Mouse (Mus musculus) stomach, embryonic 15.5 days (tissue): ENCODE measurements around the gene Fndc8. TPM values are rescaled to one million over a fixed set of nuclear protein-coding genes. Genes with fewer than 3 reads are reported as not detected.

Experiments used
- ATAC-seq: fragments of 200-750 bp; cut with Nextera tagmentation; 2 replicates; pipeline ENCODE4 v1.8.0; 2017; ENCODE audit warnings: low read depth, moderate number of reproducible peaks, moderate TSS enrichment; ENCODE audit not compliant: insufficient read depth, low FRiP score
- H3K27ac ChIP-seq: fragments of 300-500 bp; sonication (generic); 2 replicates; pipeline ENCODE4 v1.5.1; 2015; ENCODE audit warnings: mild to moderate bottlenecking, inconsistent platforms
- H3K27me3 ChIP-seq: fragments of 300-500 bp; sonication (generic); replicated peaks from 2 replicates; pipeline ENCODE4 v1.6.1; 2015; ENCODE audit warnings: inconsistent platforms
- H3K36me3 ChIP-seq: fragments of 300-500 bp; sonication (generic); 2 replicates; pipeline ENCODE4 v1.6.1; 2015; ENCODE audit warnings: inconsistent platforms
- H3K4me1 ChIP-seq: fragments of 300-500 bp; sonication (generic); 2 replicates; pipeline ENCODE4 v1.6.1; 2015; ENCODE audit warnings: inconsistent platforms
- H3K4me2 ChIP-seq: fragments of 300-500 bp; sonication (generic); 2 replicates; pipeline ENCODE4 v1.6.1; 2015; ENCODE audit warnings: mild to moderate bottlenecking, inconsistent platforms
- H3K4me3 ChIP-seq: fragments of 300-500 bp; sonication (generic); replicated peaks from 2 replicates; pipeline ENCODE4 v1.5.1; 2015; ENCODE audit warnings: inconsistent platforms
- H3K9ac ChIP-seq: fragments of 300-500 bp; sonication (generic); 2 replicates; pipeline ENCODE4 v1.6.1; 2015; ENCODE audit warnings: inconsistent platforms
- H3K9me3 ChIP-seq: fragments of 300-500 bp; sonication (generic); 2 replicates; pipeline ENCODE4 v1.6.1; 2016; ENCODE audit warnings: inconsistent platforms
- WGBS: fragments of 180-500 bp; shearing (Covaris S2); methylation state at CpG from one replicate; pipeline ENCODE4 v1.1.7; 2015; 5-methylcytosine and 5-hydroxymethylcytosine counted together
- polyA plus RNA-seq: library from polyadenylated mRNA; unstranded; fragments of >200 nt; fragmentation: Nextera tagmentation; extraction: Ambion mirVana; gene quantifications from 2 replicates; pipeline ENCODE4 v1.2.1, GENCODE M21; 2015

Gene Fndc8
- polyA plus RNA-seq, 1 experiment from 2014 or later = 0.15 TPM

- no peaks in the 10 kb centered on the region for H3K36me3 ChIP-seq
- H3K4me2 ChIP-seq = peak overlapping the region; percentile 11; the same call in 1 of the 2 replicates
- H3K4me3 ChIP-seq = no peak overlapping the region
- H3K27ac ChIP-seq = peak overlapping the region; percentile 60; the same call in 1 of the 2 replicates
- no peaks in the 10 kb centered on the region for H3K9me3 ChIP-seq
- 56% methylated on average over 9 of the region's 9 CpGs for WGBS
- peak; percentile 85 for ATAC-seq
- H3K27me3 ChIP-seq = no peaks in the 10 kb centered on the region
- 0 out of 2 replicates have a peak, but pooled peaks cover 5% of the 10 kb centered on the region for H3K4me1 ChIP-seq
- H3K9ac ChIP-seq = no peak overlapping the region
Observed at GRCm38 (mm10) chr11:82855327-82855973, 36.5 kb upstream of the Fndc8 start.

- Histone ChIP-seq H3K36me3 (no peaks in the 10 kb centered on the region), H3K9me3 (no peaks in the 10 kb centered on the region), H3K27ac (no peak overlapping the region), H3K9ac (no peak overlapping the region), H3K4me3 (no peak overlapping the region), H3K4me2 (no peak overlapping the region), H3K4me1 (0 out of 2 replicates have a peak, but pooled peaks cover 3% of the 10 kb centered on the region), H3K27me3 (no peaks in the 10 kb centered on the region)
- ATAC-seq = no peak
- 71% methylated on average over 10 of the region's 10 CpGs for WGBS
Observed at GRCm38 (mm10) chr11:82856032-82856431, 35.9 kb upstream of the Fndc8 start.

DNA sequence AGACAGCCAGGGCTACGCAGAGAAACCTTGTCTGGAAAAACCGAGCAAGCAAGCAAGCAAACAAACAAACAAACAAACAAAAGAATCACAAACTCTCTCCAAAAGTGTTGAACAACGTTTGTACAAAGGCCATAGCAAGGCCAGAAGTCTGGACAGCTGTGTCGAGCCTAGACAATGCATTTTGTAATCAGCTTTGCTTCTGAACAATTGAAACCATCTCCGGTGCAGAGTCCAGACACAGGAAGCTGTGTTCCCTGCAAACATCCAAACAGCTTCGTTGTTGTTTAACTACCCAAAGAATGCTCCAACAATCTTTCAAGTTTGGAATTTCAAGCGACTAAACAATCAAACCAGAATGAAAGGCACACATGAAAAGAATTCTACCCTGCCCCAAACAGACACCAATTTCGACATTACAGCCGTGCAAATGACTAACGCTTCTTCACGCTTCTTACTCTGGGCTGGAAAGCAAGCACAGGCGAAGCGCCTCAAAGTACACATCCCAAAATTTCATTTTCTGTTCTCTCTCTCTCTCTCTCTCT lies 34.5 kb upstream of the Fndc8 start:
- no peak overlapping the region for H3K4me2 ChIP-seq
- ATAC-seq = no peak
- H3K4me1 ChIP-seq = peaks cover 9% of the 10 kb centered on the region; the same call in 1 of the 2 replicates
- no peak overlapping the region for H3K27ac ChIP-seq
- H3K27me3 ChIP-seq = no peaks in the 10 kb centered on the region
- no peak overlapping the region for H3K4me3 ChIP-seq
- no peak overlapping the region for H3K9ac ChIP-seq
- H3K9me3 ChIP-seq = no peaks in the 10 kb centered on the region
- no peaks in the 10 kb centered on the region for H3K36me3 ChIP-seq
- 66% methylated on average over 13 of the region's 13 CpGs for WGBS

DNA sequence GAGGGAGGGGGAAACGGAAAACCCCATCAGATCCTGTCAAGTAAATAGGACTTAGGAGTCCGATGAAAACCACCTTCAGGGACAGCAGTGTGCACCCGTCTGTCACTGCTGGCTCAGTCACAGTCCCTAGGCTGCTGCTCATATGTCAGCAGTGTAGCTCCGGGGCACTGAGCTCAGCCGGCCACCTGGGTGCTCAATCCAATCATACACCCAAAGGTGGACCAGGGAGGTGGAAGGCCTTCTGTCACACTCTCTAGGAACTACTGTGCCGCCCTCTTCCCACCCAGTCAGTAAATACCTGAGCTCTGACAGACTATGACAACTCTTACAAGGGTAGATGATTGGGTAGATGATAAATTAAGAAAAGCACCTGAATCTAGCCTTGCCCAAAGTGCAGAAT lies 31.2 kb upstream of the Fndc8 start:
- 81% methylated on average over 6 of the region's 6 CpGs for WGBS
- ATAC-seq = no peak
- no peak overlapping the region for H3K27ac ChIP-seq

DNA sequence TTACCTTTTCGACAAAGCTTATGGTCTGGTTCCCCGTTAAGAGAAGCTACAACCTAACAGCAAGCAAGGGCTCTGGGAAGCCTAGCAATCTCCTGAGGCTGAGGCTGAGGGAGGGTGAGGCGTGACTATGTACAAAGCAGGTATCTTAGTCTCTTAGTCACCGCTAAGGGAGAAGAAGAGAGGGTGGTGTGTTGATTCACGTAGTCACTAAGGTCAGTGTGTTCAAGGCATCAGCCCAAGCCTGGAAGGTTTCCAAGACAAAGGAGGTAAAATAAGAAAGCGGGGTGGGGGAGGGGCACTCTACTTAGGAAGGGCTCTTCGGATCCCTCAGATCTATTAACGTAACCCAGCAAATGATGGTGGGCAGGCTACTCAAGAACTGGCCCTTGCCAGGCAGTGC lies 30.4 kb upstream of the Fndc8 start:
- peak; percentile 67; the same call in 1 of the 2 replicates for ATAC-seq

More for the DNA sequence above, 31.2 kb upstream of the Fndc8 start:
- peaks cover 9% of the 10 kb centered on the region; the same call in 1 of the 2 replicates for H3K4me1 ChIP-seq
- no peak overlapping the region for H3K4me2 ChIP-seq
- no peak overlapping the region for H3K9ac ChIP-seq
- no peaks in the 10 kb centered on the region for H3K27me3 ChIP-seq
- H3K4me3 ChIP-seq = no peak overlapping the region
- H3K9me3 ChIP-seq = no peaks in the 10 kb centered on the region
- H3K36me3 ChIP-seq = no peaks in the 10 kb centered on the region

GRCm38 (mm10) chr11:82862638-82863037 lies 29.3 kb upstream of the Fndc8 start:
- Histone ChIP-seq H3K4me3 (no peak overlapping the region), H3K27ac (no peak overlapping the region), H3K27me3 (no peaks in the 10 kb centered on the region), H3K36me3 (no peaks in the 10 kb centered on the region), H3K4me1 (peaks cover 6% of the 10 kb centered on the region; the same call in 1 of the 2 replicates), H3K4me2 (no peak overlapping the region), H3K9ac (no peak overlapping the region), H3K9me3 (no peaks in the 10 kb centered on the region)
- ATAC-seq = no peak
- WGBS = 75% methylated on average over 9 of the region's 9 CpGs

More for the DNA sequence above, 30.4 kb upstream of the Fndc8 start:
- Histone ChIP-seq H3K9ac (no peak overlapping the region), H3K4me1 (peaks cover 6% of the 10 kb centered on the region; the same call in 1 of the 2 replicates), H3K9me3 (no peaks in the 10 kb centered on the region), H3K27me3 (no peaks in the 10 kb centered on the region), H3K4me3 (no peak overlapping the region), H3K36me3 (no peaks in the 10 kb centered on the region), H3K4me2 (no peak overlapping the region), H3K27ac (peak overlapping the region; percentile 14; the same call in 1 of the 2 replicates)
- WGBS = 58% methylated on average over 8 of the region's 8 CpGs

GRCm38 (mm10) chr11:82863059-82863458 lies 28.9 kb upstream of the Fndc8 start:
- Histone ChIP-seq H3K4me3 (no peak overlapping the region), H3K9ac (no peak overlapping the region), H3K36me3 (no peaks in the 10 kb centered on the region), H3K4me1 (peaks cover 6% of the 10 kb centered on the region; the same call in 1 of the 2 replicates), H3K27me3 (no peaks in the 10 kb centered on the region), H3K27ac (peak overlapping the region; percentile 57; the same call in 1 of the 2 replicates), H3K4me2 (no peak overlapping the region), H3K9me3 (no peaks in the 10 kb centered on the region)
- no peak for ATAC-seq
- WGBS = 77% methylated on average over 2 of the region's 2 CpGs

GRCm38 (mm10) chr11:82863488-82863931 lies 28.4 kb upstream of the Fndc8 start:
- 44% methylated on average over 4 of the region's 4 CpGs for WGBS
- no peak overlapping the region for H3K9ac ChIP-seq
- peak overlapping the region; percentile 57; the same call in 1 of the 2 replicates for H3K27ac ChIP-seq
- no peak overlapping the region for H3K4me3 ChIP-seq
- no peaks in the 10 kb centered on the region for H3K27me3 ChIP-seq
- H3K9me3 ChIP-seq = no peaks in the 10 kb centered on the region
- ATAC-seq = peak; percentile 63; the same call in 1 of the 2 replicates
- H3K4me1 ChIP-seq = peaks cover 6% of the 10 kb centered on the region; the same call in 1 of the 2 replicates
- H3K4me2 ChIP-seq = no peak overlapping the region
- no peaks in the 10 kb centered on the region for H3K36me3 ChIP-seq

GRCm38 (mm10) chr11:82865957-82866356 lies 26.0 kb upstream of the Fndc8 start:
- Histone ChIP-seq H3K4me3 (no peak overlapping the region), H3K4me2 (no peak overlapping the region), H3K9ac (no peak overlapping the region), H3K4me1 (peaks cover 6% of the 10 kb centered on the region; the same call in 1 of the 2 replicates), H3K9me3 (no peaks in the 10 kb centered on the region), H3K27me3 (no peaks in the 10 kb centered on the region), H3K27ac (no peak overlapping the region), H3K36me3 (no peaks in the 10 kb centered on the region)
- ATAC-seq = no peak
- WGBS = 85% methylated on average over 10 of the region's 10 CpGs

GRCm38 (mm10) chr11:82866850-82867564 lies 24.9 kb upstream of the Fndc8 start:
- Histone ChIP-seq H3K4me3 (no peak overlapping the region), H3K36me3 (no peaks in the 10 kb centered on the region), H3K9ac (no peak overlapping the region), H3K9me3 (no peaks in the 10 kb centered on the region), H3K27ac (no peak overlapping the region), H3K27me3 (no peaks in the 10 kb centered on the region), H3K4me1 (peaks cover 1% of the 10 kb centered on the region; the same call in 1 of the 2 replicates), H3K4me2 (no peak overlapping the region)
- 31% methylated on average over 7 of the region's 7 CpGs for whole genome bisulfite sequencing
- ATAC-seq = no peak

DNA sequence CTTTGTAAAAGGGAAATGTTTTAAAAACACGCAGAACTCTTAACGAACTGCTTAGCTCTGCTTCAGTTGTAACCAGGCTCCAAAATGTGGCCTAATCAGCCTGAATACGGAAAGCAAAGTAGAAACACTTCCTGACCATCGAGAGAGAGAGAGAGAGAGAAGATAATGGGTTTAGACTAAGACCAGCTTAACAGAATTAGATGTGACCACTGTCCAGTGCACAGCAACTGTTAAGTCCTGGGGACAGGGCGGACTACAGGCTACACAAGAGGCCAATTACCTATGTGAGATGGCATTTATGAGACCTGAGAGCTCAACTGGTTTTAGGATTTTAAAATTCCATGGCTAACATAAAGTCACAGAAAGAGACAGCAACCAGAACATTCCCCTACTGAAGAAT lies 24.0 kb upstream of the Fndc8 start:
- no peaks in the 10 kb centered on the region for H3K36me3 ChIP-seq
- no peak overlapping the region for H3K27ac ChIP-seq
- ATAC-seq = no peak
- H3K4me3 ChIP-seq = no peak overlapping the region
- no peaks in the 10 kb centered on the region for H3K4me1 ChIP-seq
- WGBS = 69% methylated on average over 5 of the region's 5 CpGs
- H3K9me3 ChIP-seq = no peaks in the 10 kb centered on the region
- H3K27me3 ChIP-seq = no peaks in the 10 kb centered on the region
- no peak overlapping the region for H3K4me2 ChIP-seq
- no peak overlapping the region for H3K9ac ChIP-seq
